Mouse (Mus musculus): Measurements from ENCODE around the gene Plekhm1.

Gene Plekhm1

GRCm38 (mm10) chr11:103399050-103399449 is 13.4 kb downstream of the Plekhm1 start:
- in situ Hi-C loops (cut with MboI; ENCODE audit: low pct_unique_long_range_greater_than_20kb in 1 of 2, low sequenced_read_pairs in 2 of 2, unreplicated experiment in 1 of 2), result no loop called here

- in situ Hi-C loops (cut with MboI; ENCODE audit: low pct_unique_long_range_greater_than_20kb in 1 of 2, low sequenced_read_pairs in 2 of 2, unreplicated experiment in 1 of 2), result no loop called here
These were observed 15.8 kb downstream of the Plekhm1 start for GRCm38 (mm10) chr11:103396682-103397081.

- in situ Hi-C loops (cut with MboI; ENCODE audit: low pct_unique_long_range_greater_than_20kb in 1 of 2, low sequenced_read_pairs in 2 of 2, unreplicated experiment in 1 of 2), result no loop called here
These were observed 16.3 kb downstream of the Plekhm1 start for GRCm38 (mm10) chr11:103396236-103396635.

- in situ Hi-C loops (cut with MboI; ENCODE audit: low pct_unique_long_range_greater_than_20kb in 1 of 2, low sequenced_read_pairs in 2 of 2, unreplicated experiment in 1 of 2), result no loop called here
These were observed 17.9 kb downstream of the Plekhm1 start for GRCm38 (mm10) chr11:103394604-103395003.

GRCm38 (mm10) chr11:103394025-103394424 is 18.5 kb downstream of the Plekhm1 start:
- in situ Hi-C loops (cut with MboI; ENCODE audit: low pct_unique_long_range_greater_than_20kb in 1 of 2, low sequenced_read_pairs in 2 of 2, unreplicated experiment in 1 of 2), result no loop called here

- in situ Hi-C loops (cut with MboI; ENCODE audit: low pct_unique_long_range_greater_than_20kb in 1 of 2, low sequenced_read_pairs in 2 of 2, unreplicated experiment in 1 of 2), result no loop called here
These were observed 24.5 kb downstream of the Plekhm1 start for GRCm38 (mm10) chr11:103387870-103388526.

- in situ Hi-C loops (cut with MboI; ENCODE audit: low pct_unique_long_range_greater_than_20kb in 1 of 2, low sequenced_read_pairs in 2 of 2, unreplicated experiment in 1 of 2), result no loop called here
These were observed 25.7 kb downstream of the Plekhm1 start for GRCm38 (mm10) chr11:103386827-103387226.

GRCm38 (mm10) chr11:103381956-103382613 is 30.4 kb downstream of the Plekhm1 start:
- in situ Hi-C loops (cut with MboI; ENCODE audit: low pct_unique_long_range_greater_than_20kb in 1 of 2, low sequenced_read_pairs in 2 of 2, unreplicated experiment in 1 of 2), result no loop called here

- in situ Hi-C loops (cut with MboI; ENCODE audit: low pct_unique_long_range_greater_than_20kb in 1 of 2, low sequenced_read_pairs in 2 of 2, unreplicated experiment in 1 of 2), result no loop called here
These were observed 31.0 kb downstream of the Plekhm1 start for GRCm38 (mm10) chr11:103381505-103381904.

- in situ Hi-C loops (cut with MboI; ENCODE audit: low pct_unique_long_range_greater_than_20kb in 1 of 2, low sequenced_read_pairs in 2 of 2, unreplicated experiment in 1 of 2), result no loop called here
These were observed 32.0 kb downstream of the Plekhm1 start for GRCm38 (mm10) chr11:103380460-103380859.

- in situ Hi-C loops (cut with MboI; ENCODE audit: low pct_unique_long_range_greater_than_20kb in 1 of 2, low sequenced_read_pairs in 2 of 2, unreplicated experiment in 1 of 2), result no loop called here
These were observed 34.1 kb downstream of the Plekhm1 start for GRCm38 (mm10) chr11:103378341-103378740.

- in situ Hi-C loops (cut with MboI; ENCODE audit: low pct_unique_long_range_greater_than_20kb in 1 of 2, low sequenced_read_pairs in 2 of 2, unreplicated experiment in 1 of 2), result no loop called here
These were observed 36.7 kb downstream of the Plekhm1 start for GRCm38 (mm10) chr11:103375772-103376171.

- in situ Hi-C loops (cut with MboI; ENCODE audit: low pct_unique_long_range_greater_than_20kb in 1 of 2, low sequenced_read_pairs in 2 of 2, unreplicated experiment in 1 of 2), result no loop called here
These were observed 37.2 kb downstream of the Plekhm1 start for GRCm38 (mm10) chr11:103375258-103375657.

- in situ Hi-C loops (cut with MboI; ENCODE audit: low pct_unique_long_range_greater_than_20kb in 1 of 2, low sequenced_read_pairs in 2 of 2, unreplicated experiment in 1 of 2), result no loop called here
These were observed 38.6 kb downstream of the Plekhm1 start for GRCm38 (mm10) chr11:103373922-103374321.

GRCm38 (mm10) chr11:103372561-103372960 is 39.9 kb downstream of the Plekhm1 start:
- in situ Hi-C loops (cut with MboI; ENCODE audit: low pct_unique_long_range_greater_than_20kb in 1 of 2, low sequenced_read_pairs in 2 of 2, unreplicated experiment in 1 of 2), result no loop called here

GRCm38 (mm10) chr11:103372068-103372467 is 40.4 kb downstream of the Plekhm1 start:
- in situ Hi-C loops (cut with MboI; ENCODE audit: low pct_unique_long_range_greater_than_20kb in 1 of 2, low sequenced_read_pairs in 2 of 2, unreplicated experiment in 1 of 2), result no loop called here

- in situ Hi-C loops (cut with MboI; ENCODE audit: low pct_unique_long_range_greater_than_20kb in 1 of 2, low sequenced_read_pairs in 2 of 2, unreplicated experiment in 1 of 2), result no loop called here
These were observed 41.3 kb downstream of the Plekhm1 start for GRCm38 (mm10) chr11:103371222-103371539.

GRCm38 (mm10) chr11:103370397-103371221 is 41.9 kb downstream of the Plekhm1 start:
- in situ Hi-C loops (cut with MboI; ENCODE audit: low pct_unique_long_range_greater_than_20kb in 1 of 2, low sequenced_read_pairs in 2 of 2, unreplicated experiment in 1 of 2), result no loop called here

GRCm38 (mm10) chr11:103365530-103365929 is 47.0 kb downstream of the Plekhm1 start:
- in situ Hi-C loops (cut with MboI; ENCODE audit: low pct_unique_long_range_greater_than_20kb in 1 of 2, low sequenced_read_pairs in 2 of 2, unreplicated experiment in 1 of 2), result no loop called here

All from mouse embryonic stem cell (cell line).